ENCODE assay signal across 10 mouse cellular contexts in the genomic region with DNA sequence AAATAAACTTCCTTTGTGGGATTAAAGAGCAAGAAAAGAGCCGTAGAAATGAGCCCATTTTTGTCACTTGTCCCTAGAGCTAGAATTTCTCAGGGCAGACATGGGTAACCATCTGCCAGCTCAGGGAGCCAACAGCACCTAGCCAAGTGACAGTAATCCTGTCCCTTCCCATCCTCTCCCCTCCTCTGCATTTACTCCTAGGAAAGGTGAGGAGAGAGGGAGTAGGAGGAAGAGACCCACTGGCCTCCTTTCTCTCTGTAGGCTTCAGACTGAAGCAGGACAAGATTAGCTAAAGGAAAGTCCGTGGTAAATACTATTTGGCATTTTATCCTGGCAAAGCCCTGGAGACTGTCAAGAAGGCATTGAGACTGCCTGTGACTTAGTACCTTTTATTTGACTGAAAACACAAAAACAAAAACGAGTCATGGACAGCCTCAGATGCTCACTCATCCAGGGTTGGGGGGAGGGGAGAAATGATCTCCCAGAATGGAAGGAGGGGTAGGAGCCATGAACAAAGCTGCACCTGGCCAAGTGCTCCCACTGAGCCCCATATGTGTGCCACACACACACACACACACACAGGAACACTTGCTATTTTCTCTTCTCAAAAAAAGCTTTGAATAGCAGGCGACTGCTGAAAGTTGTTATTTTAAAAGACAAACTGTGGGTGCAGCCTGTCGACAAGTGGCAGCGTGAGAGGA.
DNase-seq lines count a peak whose midpoint lies in the region; ATAC-seq lines count a peak whose summit lies in the region.
"Had no signal": no experiment of that assay in that cellular context is flagged by ENCODE, and none has a peak within 500 bp of the region (broad histone marks: within the 10 kb centered on the region; RNA-seq: fewer than 3 reads in every experiment).

No protein-coding gene starts in this region.

- H3K27me3 ChIP-seq in hindbrain, embryonic 14.5 days (ENCODE audit: control insufficient read depth, insufficient read depth, low read length), result no peaks in the 10 kb centered on the region
- no peaks in the 10 kb centered on the region for H3K27me3 ChIP-seq in midbrain, embryonic 16.5 days (ENCODE audit: control insufficient read depth, insufficient read depth, low read depth, low read length)
- no peaks in the 10 kb centered on the region for H3K27me3 ChIP-seq in intestine, embryonic 15.5 days (replicated peaks)
- no peaks in the 10 kb centered on the region for H3K27me3 ChIP-seq in heart, embryonic 11.5 days (ENCODE audit: control insufficient read depth, insufficient read depth, low read length)

- peaks cover 11% of the 10 kb centered on the region for H3K4me1 ChIP-seq in hindbrain, embryonic 14.5 days (replicated peaks; ENCODE audit: control insufficient read depth, insufficient read depth, low read length)
- 0 out of 2 replicates have a peak, but pooled peaks cover 8% of the 10 kb centered on the region for H3K4me1 ChIP-seq in midbrain, embryonic 16.5 days (ENCODE audit: control insufficient read depth, insufficient read depth, low read length)
- no peaks in the 10 kb centered on the region for H3K4me1 ChIP-seq in intestine, embryonic 15.5 days (replicated peaks)
- H3K4me1 ChIP-seq in heart, embryonic 11.5 days (ENCODE audit: control insufficient read depth, insufficient read depth, low read length), result no peaks in the 10 kb centered on the region

- no peak overlapping the region for H3K9ac ChIP-seq in hindbrain, embryonic 14.5 days
- H3K9ac ChIP-seq in midbrain, embryonic 16.5 days (ENCODE audit: low read depth, low read length), result no peak overlapping the region
- H3K9ac ChIP-seq in intestine, embryonic 15.5 days, result no peak overlapping the region
- H3K9ac ChIP-seq in heart, embryonic 11.5 days (ENCODE audit: low read depth, low read length), result no peak overlapping the region

- no peaks in the 10 kb centered on the region for H3K9me3 ChIP-seq in hindbrain, embryonic 14.5 days (ENCODE audit: control insufficient read depth, low read length)
- H3K9me3 ChIP-seq in midbrain, embryonic 16.5 days (replicated peaks; ENCODE audit: control insufficient read depth, low read length, poor library complexity, severe bottlenecking), result no peaks in the 10 kb centered on the region
- no peaks in the 10 kb centered on the region for H3K9me3 ChIP-seq in intestine, embryonic 15.5 days
- no peaks in the 10 kb centered on the region for H3K9me3 ChIP-seq in heart, embryonic 11.5 days (replicated peaks; ENCODE audit: control insufficient read depth, low read length)

- peak; percentile 91 for ATAC-seq in cerebellum, adult (ENCODE audit: insufficient number of reproducible peaks, low FRiP score, low TSS enrichment)
- peak; percentile 81; the same call in 1 of the 2 replicates for ATAC-seq in hindbrain, embryonic 14.5 days (ENCODE audit: low FRiP score)
- ATAC-seq in midbrain, embryonic 16.5 days, result peak; percentile 62; the same call in 1 of the 2 replicates
- no peak for ATAC-seq in intestine, embryonic 15.5 days
- no peak for ATAC-seq in heart, embryonic 11.5 days (replicated peaks; ENCODE audit: insufficient number of reproducible peaks, low FRiP score, low TSS enrichment)
- ATAC-seq: inflammation-experienced regulatory T-cells, adult 6 months had no signal

- DNase-seq in cerebellum, adult 9-11 months, result peak; percentile 89
- peak; percentile 29 for DNase-seq in hindbrain, embryonic 14.5 days (ENCODE audit: low spot score)
- no peak for DNase-seq in urinary bladder, postnatal 25 days (ENCODE audit: low spot score)
- no peak for DNase-seq in urinary bladder, adult 18-20 months (ENCODE audit: low spot score in 2 of 2)

- H3K4me2 ChIP-seq in hindbrain, embryonic 14.5 days (replicated peaks), result no peak overlapping the region
- H3K4me2 ChIP-seq in midbrain, embryonic 16.5 days (ENCODE audit: low read length), result no peak overlapping the region
- H3K4me2 ChIP-seq in intestine, embryonic 15.5 days (replicated peaks), result no peak overlapping the region
- no peak overlapping the region for H3K4me2 ChIP-seq in heart, embryonic 11.5 days

- H3K27ac ChIP-seq in hindbrain, embryonic 14.5 days, result no peak overlapping the region
- no peak overlapping the region for H3K27ac ChIP-seq in midbrain, embryonic 16.5 days (ENCODE audit: low read length)
- no peak overlapping the region for H3K27ac ChIP-seq in intestine, embryonic 15.5 days
- H3K27ac ChIP-seq in heart, embryonic 11.5 days (ENCODE audit: low read depth, low read length), result no peak overlapping the region

- WGBS in hindbrain, embryonic 14.5 days, result 23% methylated on average over 6 of the region's 6 CpGs
- 15% methylated on average over 6 of the region's 6 CpGs for WGBS in midbrain, embryonic 16.5 days
- 52% methylated on average over 6 of the region's 6 CpGs for WGBS in intestine, embryonic 15.5 days
- 44% methylated on average over 6 of the region's 6 CpGs for WGBS in heart, embryonic 11.5 days (ENCODE audit: insufficient replicate concordance)

- no peaks in the 10 kb centered on the region for H3K36me3 ChIP-seq in hindbrain, embryonic 14.5 days (replicated peaks; ENCODE audit: control insufficient read depth, insufficient read depth)
- no peaks in the 10 kb centered on the region for H3K36me3 ChIP-seq in midbrain, embryonic 16.5 days (ENCODE audit: control insufficient read depth, insufficient read depth, low read length)
- H3K36me3 ChIP-seq in intestine, embryonic 15.5 days, result no peaks in the 10 kb centered on the region
- no peaks in the 10 kb centered on the region for H3K36me3 ChIP-seq in heart, embryonic 11.5 days (ENCODE audit: control insufficient read depth, insufficient read depth, low read length)

- H3K4me3 ChIP-seq in hindbrain, embryonic 14.5 days (replicated peaks; ENCODE audit: low read length), result no peak overlapping the region
- no peak overlapping the region for H3K4me3 ChIP-seq in midbrain, embryonic 16.5 days (ENCODE audit: low read depth, low read length)
- no peak overlapping the region for H3K4me3 ChIP-seq in intestine, embryonic 15.5 days (replicated peaks)
- H3K4me3 ChIP-seq in heart, embryonic 11.5 days (ENCODE audit: low read depth, low read length), result no peak overlapping the region
- H3K4me3 ChIP-seq: myocyte had no signal

Comparison
In these comparisons a context has a peak if more than half of its experiments do, and no peak if none do; other contexts are left out.
1. ATAC-seq: peak in cerebellum, adult (single experiment), hindbrain, embryonic 14.5 days (single experiment) and midbrain, embryonic 16.5 days (single experiment); none in intestine, embryonic 15.5 days (single experiment) and heart, embryonic 11.5 days (single experiment).
2. DNase-seq: peak in cerebellum, adult 9-11 months (single experiment) and hindbrain, embryonic 14.5 days (single experiment); none in urinary bladder, postnatal 25 days (single experiment) and urinary bladder, adult 18-20 months (0 of 2).